Mouse (Mus musculus): ENCODE results near the gene Limch1.

The Limch1 gene

GRCm38 (mm10) chr5:67024459-67025050 is 278.9 kb downstream of the Limch1 start:
- no peak for DNase-seq (ENCODE audit: low read depth, low spot score)

GRCm38 (mm10) chr5:67025095-67025494 is 279.5 kb downstream of the Limch1 start:
- no peak for DNase-seq (ENCODE audit: low read depth, low spot score)

- no peak for DNase-seq (ENCODE audit: low read depth, low spot score)
Observed at GRCm38 (mm10) chr5:67025581-67025980, 280.0 kb downstream of the Limch1 start.

- DNase-seq (ENCODE audit: low read depth, low spot score): no peak
Observed at GRCm38 (mm10) chr5:67028786-67029185, 283.2 kb downstream of the Limch1 start.

GRCm38 (mm10) chr5:67029946-67030345 is 284.3 kb downstream of the Limch1 start:
- DNase-seq (ENCODE audit: low read depth, low spot score): no peak

GRCm38 (mm10) chr5:67032601-67033000 is 287.0 kb downstream of the Limch1 start:
- DNase-seq (ENCODE audit: low read depth, low spot score): no peak

GRCm38 (mm10) chr5:67043932-67044331 is 298.3 kb downstream of the Limch1 start:
- DNase-seq (ENCODE audit: low read depth, low spot score): no peak

- DNase-seq (ENCODE audit: low read depth, low spot score): peak; percentile 70
Observed at GRCm38 (mm10) chr5:67048003-67048402, 302.4 kb downstream of the Limch1 start.

- DNase-seq (ENCODE audit: low read depth, low spot score): no peak
Observed at GRCm38 (mm10) chr5:67057803-67058202, 312.2 kb downstream of the Limch1 start.

GRCm38 (mm10) chr5:67060519-67060918 is 314.9 kb downstream of the Limch1 start:
- no peak for DNase-seq (ENCODE audit: low read depth, low spot score)

GRCm38 (mm10) chr5:67063596-67063995 is 318.0 kb downstream of the Limch1 start:
- no peak for DNase-seq (ENCODE audit: low read depth, low spot score)

- DNase-seq (ENCODE audit: low read depth, low spot score): no peak
Observed at GRCm38 (mm10) chr5:67083117-67083516, 337.5 kb downstream of the Limch1 start.

GRCm38 (mm10) chr5:67090856-67091255 is 345.2 kb downstream of the Limch1 start:
- no peak for DNase-seq (ENCODE audit: low read depth, low spot score)

GRCm38 (mm10) chr5:67091766-67092165 is 346.1 kb downstream of the Limch1 start:
- DNase-seq (ENCODE audit: low read depth, low spot score): no peak

- DNase-seq (ENCODE audit: low read depth, low spot score): no peak
Observed at GRCm38 (mm10) chr5:67093991-67094390, 348.4 kb downstream of the Limch1 start.

- DNase-seq (ENCODE audit: low read depth, low spot score): no peak
Observed at GRCm38 (mm10) chr5:67095153-67095552, 349.5 kb downstream of the Limch1 start.

GRCm38 (mm10) chr5:67095651-67096377 is 350.2 kb downstream of the Limch1 start:
- no peak for DNase-seq (ENCODE audit: low read depth, low spot score)

- no peak for DNase-seq (ENCODE audit: low read depth, low spot score)
Observed at GRCm38 (mm10) chr5:67096378-67096771, 350.7 kb downstream of the Limch1 start.

GRCm38 (mm10) chr5:67097106-67098050 is 351.8 kb downstream of the Limch1 start:
- no peak for DNase-seq (ENCODE audit: low read depth, low spot score)

- no peak for DNase-seq (ENCODE audit: low read depth, low spot score)
Observed at GRCm38 (mm10) chr5:67098051-67098732, 352.6 kb downstream of the Limch1 start.

GRCm38 (mm10) chr5:67098733-67099323 is 353.2 kb downstream of the Limch1 start, which contains the start of gene Phox2b:
Gene Phox2b, minus strand, starts transcription at chr5:67099301.
- no peak for DNase-seq (ENCODE audit: low read depth, low spot score)

All from retina, postnatal 7 days (tissue).